Mouse (Mus musculus) myocyte (in vitro differentiated cells): Measurements from ENCODE around the gene Ppme1. TPM values are rescaled to one million over a fixed set of nuclear protein-coding genes. Genes with fewer than 3 reads are reported as not detected.

Source experiments
- H3K27me3 ChIP-seq: one replicate; pipeline ENCODE4 v1.6.1; 2011; ENCODE audit not compliant: control insufficient read depth, insufficient read depth, insufficient read length
- H3K36me3 ChIP-seq: one replicate; pipeline ENCODE4 v1.6.1; 2011; ENCODE audit not compliant: control insufficient read depth, insufficient read depth
- H3K4me2 ChIP-seq: one replicate; pipeline ENCODE4 v1.6.1; 2011; ENCODE audit warnings: low read depth, control low read depth
- H3K4me3 ChIP-seq: one replicate; pipeline ENCODE4 v1.5.1; 2011; ENCODE audit warnings: mild to moderate bottlenecking, control low read depth, moderate library complexity
- H3K79me2 ChIP-seq: one replicate; pipeline ENCODE4 v1.6.1; 2011; ENCODE audit not compliant: control insufficient read depth, insufficient read depth
- H3ac ChIP-seq: one replicate; pipeline ENCODE4 v1.6.1; 2011; ENCODE audit not compliant: control insufficient read depth, insufficient read length
- CEBPB ChIP-seq: IDR thresholded peaks from 2 replicates; pipeline ENCODE4 v1.6.1; 2011; ENCODE audit warnings: mild to moderate bottlenecking, moderate library complexity; ENCODE audit not compliant: poor library complexity, insufficient read depth, severe bottlenecking
- E2F4 ChIP-seq: IDR thresholded peaks from one replicate; pipeline ENCODE4 v1.6.1; 2011; ENCODE audit warnings: mild to moderate bottlenecking, control low read depth, moderate library complexity; ENCODE audit not compliant: insufficient read depth
- MAX ChIP-seq: IDR thresholded peaks from one replicate; pipeline ENCODE4 v1.6.1; 2011; ENCODE audit warnings: low read depth, mild to moderate bottlenecking, control low read depth
- MYOD1 ChIP-seq, 3 experiments: IDR thresholded peaks; one replicate each; pipeline ENCODE4 v1.6.1; 2011; ENCODE audit warnings: control low read depth in 2 of 3, low read depth in 2 of 3, mild to moderate bottlenecking in 2 of 3, moderate library complexity in 1 of 3; ENCODE audit not compliant: insufficient read length in 2 of 3, control insufficient read depth in 1 of 3
- MYOG ChIP-seq, 3 experiments: IDR thresholded peaks; one replicate each; pipeline ENCODE4 v1.6.1; 2011; ENCODE audit warnings: control low read depth in 2 of 3, low read depth in 2 of 3, mild to moderate bottlenecking in 2 of 3; ENCODE audit not compliant: insufficient read length in 2 of 3, control insufficient read depth in 1 of 3, insufficient read depth in 1 of 3
- POLR2A ChIP-seq: IDR thresholded peaks from one replicate; pipeline ENCODE4 v1.6.1; 2011; ENCODE audit warnings: low read depth, mild to moderate bottlenecking, control low read depth, moderate library complexity; ENCODE audit not compliant: insufficient read length
- POLR2AphosphoS2 ChIP-seq: IDR thresholded peaks from one replicate; pipeline ENCODE4 v1.6.1; 2011; ENCODE audit warnings: low read depth, control low read depth; ENCODE audit not compliant: insufficient read length
- REST ChIP-seq: IDR thresholded peaks from one replicate; pipeline ENCODE4 v1.6.1; 2011; ENCODE audit warnings: mild to moderate bottlenecking, control low read depth, moderate library complexity; ENCODE audit not compliant: insufficient read depth, insufficient read length
- SRF ChIP-seq: IDR thresholded peaks from one replicate; pipeline ENCODE4 v1.6.1; 2011; ENCODE audit warnings: low read depth; ENCODE audit not compliant: control insufficient read depth, insufficient read length
- TCF12 ChIP-seq: IDR thresholded peaks from one replicate; pipeline ENCODE4 v1.6.1; 2011; ENCODE audit warnings: mild to moderate bottlenecking, control low read depth; ENCODE audit not compliant: poor library complexity, insufficient read depth, severe bottlenecking
- TCF3 ChIP-seq: IDR thresholded peaks from one replicate; pipeline ENCODE4 v1.6.1; 2011; ENCODE audit warnings: low read depth, control low read depth; ENCODE audit not compliant: insufficient read length
- USF1 ChIP-seq: IDR thresholded peaks from one replicate; pipeline ENCODE4 v1.6.1; 2011; ENCODE audit warnings: low read depth, mild to moderate bottlenecking, control low read depth, moderate library complexity
- polyA plus RNA-seq: library from polyadenylated mRNA; unstranded; fragments of >200 nt; fragmentation: generic; extraction: Trizol; gene quantifications from one replicate; pipeline ENCODE4 v1.2.1, GENCODE M21; 2012; ENCODE audit warnings: missing spikeins

The Ppme1 gene
- polyA plus RNA-seq, 1 experiment, result 46.8 TPM

DNA sequence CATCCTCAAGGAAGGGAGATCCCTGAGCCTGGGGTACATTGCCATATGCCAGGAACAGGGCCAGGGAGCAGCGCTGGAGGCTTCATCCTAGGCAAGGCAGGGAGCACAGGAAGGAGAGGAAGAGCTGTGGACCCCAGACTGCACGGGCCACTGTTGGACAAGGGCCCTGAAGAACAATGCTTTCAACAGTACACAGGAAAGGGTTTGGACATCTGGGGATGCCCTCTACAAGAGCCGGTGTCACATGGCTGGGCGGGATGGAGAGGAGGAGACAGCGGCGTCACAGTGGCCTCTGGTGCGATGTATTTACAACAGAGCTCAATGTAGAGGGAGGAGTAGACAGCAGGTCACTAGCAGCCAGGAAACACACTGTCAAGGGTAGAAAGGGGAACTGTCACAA, 44.6 kb downstream of the Ppme1 start:
- Histone ChIP-seq H3ac (no peak overlapping the region), H3K79me2 (no peaks in the 10 kb centered on the region), H3K36me3 (peaks cover 18% of the 10 kb centered on the region), H3K4me3 (no peak overlapping the region), H3K27me3 (no peaks in the 10 kb centered on the region), H3K4me2 (no peak overlapping the region)
- TF ChIP-seq E2F4 (no peak), MYOG (IDR thresholded peaks at IDR 0.05; ENCODE audit: control insufficient read depth in 1 of 3, insufficient read depth in 1 of 3, insufficient read length in 2 of 3, low read depth in 2 of 3) (no peak), MYOD1 (IDR thresholded peaks at IDR 0.05; ENCODE audit: control insufficient read depth in 1 of 3, insufficient read length in 2 of 3, low read depth in 2 of 3) (no peak), SRF (no peak), POLR2A (no peak), CEBPB (no peak), MAX (no peak), USF1 (no peak), TCF3 (no peak), TCF12 (no peak), POLR2AphosphoS2 (no peak)

DNA sequence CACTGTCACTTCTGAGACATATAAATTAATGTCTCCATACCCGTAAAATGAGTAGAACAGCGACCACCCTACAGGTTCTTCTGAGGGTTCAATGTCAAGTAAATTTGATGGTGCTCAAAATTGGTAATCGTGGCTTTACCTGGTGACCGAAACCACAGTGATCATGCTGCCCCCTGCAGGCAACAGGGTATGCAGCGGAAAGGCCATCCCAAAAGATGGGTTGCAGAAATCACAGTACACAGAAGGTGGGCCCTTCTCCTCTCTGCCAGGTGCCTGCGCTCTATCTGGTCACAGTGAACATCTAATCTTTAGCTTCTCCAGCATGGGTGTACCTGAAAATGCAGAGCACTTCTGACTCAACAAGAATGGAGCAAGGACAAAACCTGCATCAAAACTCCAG, 46.6 kb downstream of the Ppme1 start:
- TF ChIP-seq CEBPB, result no peak
- no peak for TF ChIP-seq MYOG (IDR thresholded peaks at IDR 0.05; ENCODE audit: control insufficient read depth in 1 of 3, insufficient read depth in 1 of 3, insufficient read length in 2 of 3, low read depth in 2 of 3)
- no peak for TF ChIP-seq TCF3
- no peaks in the 10 kb centered on the region for H3K27me3 ChIP-seq
- no peak overlapping the region for H3K4me2 ChIP-seq
- H3K36me3 ChIP-seq, result peaks cover 5% of the 10 kb centered on the region
- no peaks in the 10 kb centered on the region for H3K79me2 ChIP-seq
- H3ac ChIP-seq, result no peak overlapping the region
- H3K4me3 ChIP-seq, result no peak overlapping the region

DNA sequence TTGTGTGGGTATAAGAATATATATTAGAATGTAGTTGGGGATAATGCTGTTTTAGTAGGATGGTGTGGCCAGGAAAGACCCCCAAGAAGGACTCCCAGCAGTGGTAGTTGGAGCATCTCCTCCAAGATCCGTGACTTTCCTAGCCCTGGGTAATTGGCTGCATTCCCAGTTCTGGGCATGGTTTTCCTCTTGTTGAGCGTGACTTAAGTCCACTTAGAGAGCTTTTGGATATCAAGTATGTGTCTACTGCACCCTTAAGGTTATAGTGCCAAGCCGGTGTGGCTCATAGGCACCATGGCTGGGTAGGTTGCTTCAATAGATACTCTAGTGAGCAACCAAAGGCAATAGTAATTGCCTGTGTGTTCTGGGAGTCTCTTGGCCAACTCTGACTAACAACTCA, 48.4 kb downstream of the Ppme1 start:
- Histone ChIP-seq H3ac (no peak overlapping the region), H3K36me3 (peaks cover 5% of the 10 kb centered on the region)

DNA sequence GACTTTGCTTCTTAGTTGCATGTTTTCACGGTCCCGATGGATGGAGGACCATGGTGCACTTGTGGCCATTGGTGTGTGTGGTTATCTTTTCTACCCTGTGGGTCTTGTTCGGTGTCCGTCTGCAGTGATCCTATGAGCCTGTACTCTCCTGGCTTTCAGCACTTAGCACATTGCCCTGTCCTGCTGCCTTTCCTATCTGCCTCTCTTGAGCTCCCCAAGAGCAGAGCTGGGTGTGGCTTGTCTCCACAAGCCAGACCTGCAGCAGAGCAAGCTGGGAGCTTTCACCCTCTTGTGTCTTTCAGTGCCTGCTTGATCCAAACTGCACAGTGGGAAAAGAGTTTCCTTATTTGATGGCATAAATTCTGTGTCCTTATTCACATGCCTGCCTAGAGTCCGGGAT, 54.6 kb downstream of the Ppme1 start:
- H3K4me2 ChIP-seq, result no peak overlapping the region
- H3K27me3 ChIP-seq, result no peaks in the 10 kb centered on the region
- no peak for TF ChIP-seq REST
- TF ChIP-seq CEBPB, result no peak
- no peak for TF ChIP-seq POLR2A
- no peak for TF ChIP-seq POLR2AphosphoS2
- no peak for TF ChIP-seq E2F4
- TF ChIP-seq MAX, result no peak
- TF ChIP-seq TCF12, result no peak
- no peak for TF ChIP-seq USF1
- no peak for TF ChIP-seq MYOG (IDR thresholded peaks at IDR 0.05; ENCODE audit: control insufficient read depth in 1 of 3, insufficient read depth in 1 of 3, insufficient read length in 2 of 3, low read depth in 2 of 3)
- TF ChIP-seq MYOD1 (IDR thresholded peaks at IDR 0.05; ENCODE audit: control insufficient read depth in 1 of 3, insufficient read length in 2 of 3, low read depth in 2 of 3), result no peak
- TF ChIP-seq TCF3, result no peak
- TF ChIP-seq SRF, result no peak
- H3K36me3 ChIP-seq, result no peaks in the 10 kb centered on the region
- H3ac ChIP-seq, result no peak overlapping the region
- no peak overlapping the region for H3K4me3 ChIP-seq
- H3K79me2 ChIP-seq, result no peaks in the 10 kb centered on the region

More for the DNA sequence above, 48.4 kb downstream of the Ppme1 start:
- Histone ChIP-seq H3K4me2 (no peak overlapping the region), H3K4me3 (no peak overlapping the region), H3K27me3 (no peaks in the 10 kb centered on the region), H3K79me2 (no peaks in the 10 kb centered on the region)
- no peak for TF ChIP-seq REST
- no peak for TF ChIP-seq USF1
- no peak for TF ChIP-seq CEBPB

DNA sequence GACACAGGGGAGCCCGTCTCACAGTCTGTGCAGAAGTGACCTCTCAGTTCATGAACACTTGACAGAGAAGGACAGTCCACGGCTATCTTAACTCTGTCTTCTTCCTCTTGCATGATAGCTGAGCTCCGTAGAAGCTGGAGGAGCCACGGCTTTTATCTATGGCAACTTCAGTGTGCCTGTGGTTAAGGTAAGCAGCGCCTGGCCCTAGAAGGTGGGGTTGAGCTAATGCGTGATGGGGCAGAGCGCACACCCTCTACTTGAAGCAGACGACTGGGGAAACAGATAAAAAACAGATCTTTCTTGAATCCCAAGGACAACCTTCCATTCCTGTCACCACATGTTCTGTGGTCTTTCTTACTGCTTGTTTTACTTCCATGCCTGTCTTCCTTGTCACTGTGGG, 55.2 kb downstream of the Ppme1 start:
- H3K4me2 ChIP-seq, result no peak overlapping the region
- H3K27me3 ChIP-seq, result no peaks in the 10 kb centered on the region
- no peak overlapping the region for H3K4me3 ChIP-seq
- H3ac ChIP-seq, result no peak overlapping the region
- no peak for TF ChIP-seq MYOG (IDR thresholded peaks at IDR 0.05; ENCODE audit: control insufficient read depth in 1 of 3, insufficient read depth in 1 of 3, insufficient read length in 2 of 3, low read depth in 2 of 3)
- no peak for TF ChIP-seq POLR2AphosphoS2
- TF ChIP-seq MYOD1 (IDR thresholded peaks at IDR 0.05; ENCODE audit: control insufficient read depth in 1 of 3, insufficient read length in 2 of 3, low read depth in 2 of 3), result no peak
- TF ChIP-seq TCF12, result no peak
- TF ChIP-seq USF1, result no peak
- TF ChIP-seq E2F4, result no peak
- no peak for TF ChIP-seq CEBPB
- TF ChIP-seq REST, result no peak
- TF ChIP-seq SRF, result no peak
- no peak for TF ChIP-seq TCF3
- no peak for TF ChIP-seq MAX
- TF ChIP-seq POLR2A, result no peak
- no peaks in the 10 kb centered on the region for H3K79me2 ChIP-seq
- H3K36me3 ChIP-seq, result no peaks in the 10 kb centered on the region
